Mouse (Mus musculus) embryo, embryonic 10 days (tissue): ENCODE measurements around the gene Fkbpl.

Source experiments
- DNase-seq: peaks from one replicate; pipeline ENCODE4 v3.0.0-alpha.2; 2015; ENCODE audit warnings: low spot score

Fkbpl gene

GRCm38 (mm10) chr17:34648141-34648890, 3.8 kb downstream of the Fkbpl start:
- DNase-seq = no peak

GRCm38 (mm10) chr17:34649106-34649864, 4.7 kb downstream of the Fkbpl start:
- no peak for DNase-seq

- no peak for DNase-seq
Measured at GRCm38 (mm10) chr17:34650781-34651180, 6.2 kb downstream of the Fkbpl start.

GRCm38 (mm10) chr17:34651507-34652221, 7.1 kb downstream of the Fkbpl start:
- peak; percentile 63 for DNase-seq

GRCm38 (mm10) chr17:34652546-34652945, 8.0 kb downstream of the Fkbpl start:
- no peak for DNase-seq

GRCm38 (mm10) chr17:34652985-34653384, 8.4 kb downstream of the Fkbpl start:
- DNase-seq = no peak

GRCm38 (mm10) chr17:34653746-34654285, 9.3 kb downstream of the Fkbpl start:
- DNase-seq = peak; percentile 57

GRCm38 (mm10) chr17:34654392-34654791, 9.8 kb downstream of the Fkbpl start:
- no peak for DNase-seq

GRCm38 (mm10) chr17:34655160-34655559, 10.6 kb downstream of the Fkbpl start:
- no peak for DNase-seq

GRCm38 (mm10) chr17:34655581-34655991, 11.0 kb downstream of the Fkbpl start:
- DNase-seq = no peak

GRCm38 (mm10) chr17:34656666-34657065, 12.1 kb downstream of the Fkbpl start:
- DNase-seq = no peak

GRCm38 (mm10) chr17:34657271-34657670, 12.7 kb downstream of the Fkbpl start:
- DNase-seq = no peak

- no peak for DNase-seq
Measured at GRCm38 (mm10) chr17:34658145-34658544, 13.6 kb downstream of the Fkbpl start.

- DNase-seq = no peak
Measured at GRCm38 (mm10) chr17:34658591-34658990, 14.0 kb downstream of the Fkbpl start.

- DNase-seq = no peak
Measured at GRCm38 (mm10) chr17:34659181-34659896, 14.8 kb downstream of the Fkbpl start.

GRCm38 (mm10) chr17:34659897-34660214, 15.3 kb downstream of the Fkbpl start:
- DNase-seq = no peak

GRCm38 (mm10) chr17:34660259-34660820, 15.8 kb downstream of the Fkbpl start:
- no peak for DNase-seq

GRCm38 (mm10) chr17:34661121-34661591, 16.6 kb downstream of the Fkbpl start:
- no peak for DNase-seq

GRCm38 (mm10) chr17:34662468-34662867, 17.9 kb downstream of the Fkbpl start:
- no peak for DNase-seq

GRCm38 (mm10) chr17:34662978-34663377, 18.4 kb downstream of the Fkbpl start:
- no peak for DNase-seq

- no peak for DNase-seq
Measured at GRCm38 (mm10) chr17:34663558-34663957, 19.0 kb downstream of the Fkbpl start.
